23 mouse cellular contexts compared by ENCODE assay signal in the genomic region with DNA sequence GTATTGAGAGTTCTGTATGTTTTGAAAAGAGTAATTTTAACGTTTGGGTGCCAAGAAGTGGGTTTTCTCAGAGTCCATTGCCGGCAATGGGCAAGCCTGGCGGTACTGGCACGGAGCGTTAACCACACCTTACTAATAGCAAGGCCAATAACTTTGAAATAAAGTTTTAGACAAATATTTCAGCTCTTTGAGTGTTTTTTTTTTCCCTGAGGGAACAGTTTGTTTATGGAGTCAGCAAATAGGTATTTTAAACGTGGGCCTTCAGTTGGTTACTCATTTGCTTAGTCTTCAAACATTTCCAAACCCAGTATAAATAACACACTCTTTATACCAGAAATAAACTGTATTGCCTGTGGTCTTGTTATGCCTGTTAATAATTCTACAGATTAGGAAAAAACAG.
"Had no signal": no experiment of that assay in that cellular context is flagged by ENCODE, and none has a peak within 500 bp of the region (broad histone marks: within the 10 kb centered on the region; RNA-seq: fewer than 3 reads in every experiment).

No protein-coding gene starts in this region.

- ATAC-seq: inflammation-experienced regulatory T-cells, adult 6 months; intestine, embryonic 16.5 days; liver, postnatal 0 days had no signal

- H3K27me3 ChIP-seq: limb, embryonic 13.5 days; neural tube, embryonic 12.5 days; neural tube, embryonic 15.5 days had no signal

- H3K4me2 ChIP-seq: limb, embryonic 13.5 days; liver, embryonic 11.5 days; lung, embryonic 14.5 days; midbrain, embryonic 11.5 days; neural tube, embryonic 12.5 days; neural tube, embryonic 15.5 days had no signal

- H3K4me3 ChIP-seq: layer of hippocampus, adult 2 months; limb, embryonic 10.5 days; limb, embryonic 13.5 days; neural tube, embryonic 12.5 days; neural tube, embryonic 15.5 days had no signal

- H3K4me1 ChIP-seq: limb, embryonic 10.5 days; limb, embryonic 13.5 days; neural tube, embryonic 12.5 days; neural tube, embryonic 15.5 days had no signal

- DNase-seq: kidney, postnatal 25 days; layer of hippocampus, adult 9-11 months; liver, postnatal 0 days; lung, embryonic 14.5 days; lung, postnatal 10 days; lung, postnatal 4 days; midbrain, embryonic 14.5 days; right cerebral cortex, adult 18-20 months; right cerebral cortex, postnatal 14 days; right cerebral cortex, postnatal 4 days; thymus, adult 2 months; thymus, postnatal 14 days; thymus, postnatal 4 days had no signal

- H3K27ac ChIP-seq: layer of hippocampus, adult 2 months; limb, embryonic 10.5 days; limb, embryonic 13.5 days; liver, embryonic 14.5 days; neural tube, embryonic 12.5 days; neural tube, embryonic 15.5 days had no signal

- H3K9ac ChIP-seq: limb, embryonic 13.5 days; liver, embryonic 14.5 days; liver, postnatal 0 days; lung, embryonic 14.5 days; neural tube, embryonic 12.5 days; neural tube, embryonic 15.5 days had no signal

- H3K9me3 ChIP-seq: limb, embryonic 10.5 days; limb, embryonic 13.5 days; neural tube, embryonic 12.5 days; neural tube, embryonic 15.5 days had no signal
